Mouse (Mus musculus) brain, adult 2 months (tissue): ENCODE measurements at regions not wholly inside any gene's neighbourhood (a gene's known extent, or its start where the extent isn't known, plus 50 kb on each side); places are given as distances from the start of the nearest gene placed in this dataset.

Experiments
- DNase-seq: peaks from one replicate; pipeline ENCODE4 v3.0.0; 2011; ENCODE audit warnings: low read depth, low spot score

GRCm38 (mm10) chr19:49741239-49741638, 937.2 kb downstream of the Sorcs1 start:
- DNase-seq = peak; percentile 32

- no peak for DNase-seq
Observed at GRCm38 (mm10) chr19:49739483-49740175, 938.8 kb downstream of the Sorcs1 start.

- DNase-seq = peak; percentile 8
Observed at GRCm38 (mm10) chr19:49697659-49698058, 980.8 kb downstream of the Sorcs1 start.

GRCm38 (mm10) chr19:49685588-49686281, 992.7 kb downstream of the Sorcs1 start:
- no peak for DNase-seq

GRCm38 (mm10) chr19:49681204-49681603, 997.2 kb downstream of the Sorcs1 start:
- peak; percentile 65 for DNase-seq

- peak; percentile 58 for DNase-seq
Observed at GRCm38 (mm10) chr19:49680006-49680405, 998.4 kb downstream of the Sorcs1 start.

GRCm38 (mm10) chr19:49675931-49676330, 1002.5 kb downstream of the Sorcs1 start:
- no peak for DNase-seq

- peak; percentile 45 for DNase-seq
Observed at GRCm38 (mm10) chr19:49629963-49630362, 1048.5 kb downstream of the Sorcs1 start.

- no peak for DNase-seq
Observed at GRCm38 (mm10) chr19:49619920-49620319, 1058.5 kb downstream of the Sorcs1 start.

- peak; percentile 54 for DNase-seq
Observed at GRCm38 (mm10) chr19:49615071-49615470, 1063.4 kb downstream of the Sorcs1 start.
